Mouse (Mus musculus): Measurements from ENCODE around the gene Cphx3.
"Not testable (repeated sequence)": the region's sequence is repeated elsewhere in the genome, so short reads cannot be mapped to it uniquely, and the experiment has no call there.

DNA sequence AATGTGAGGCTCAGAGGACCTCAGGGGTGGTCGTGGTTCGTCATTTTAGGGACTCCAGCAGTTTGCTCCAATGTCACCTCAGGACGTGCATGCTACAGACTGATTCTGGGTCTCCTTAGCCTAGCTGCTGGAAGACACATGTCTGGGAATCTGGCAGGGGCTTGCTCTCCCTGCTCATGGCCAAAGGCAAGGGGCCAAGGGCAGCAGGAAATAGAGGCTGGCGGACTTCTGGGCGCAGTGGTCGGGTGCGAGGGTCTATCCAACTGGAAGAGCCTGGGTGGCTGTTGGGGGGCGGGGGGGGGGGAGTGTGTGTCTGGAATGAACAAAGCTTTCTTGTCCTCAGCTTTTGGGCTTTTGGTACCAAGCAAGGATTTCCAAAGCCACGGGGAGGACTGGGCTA, 33.3 kb upstream of the Cphx3 start:
- not testable (repeated sequence) for TF ChIP-seq CTCF (IDR thresholded peaks at IDR 0.05; ENCODE audit: low read depth, low read length); EP300 (IDR thresholded peaks at IDR 0.05; ENCODE audit: insufficient read depth, low read depth, low read length)

Data from ES-Bruce4 (cell line).